Mouse (Mus musculus) limb, embryonic 14.5 days (tissue): ENCODE measurements around the gene Tap1. TPM values are rescaled to one million over a fixed set of nuclear protein-coding genes. Genes with fewer than 3 reads are reported as not detected.
"Not testable (repeated sequence)": the region's sequence is repeated elsewhere in the genome, so short reads cannot be mapped to it uniquely, and the experiment has no call there.

ENCODE experiments used
- ATAC-seq: fragments of 200-750 bp; cut with Nextera tagmentation; 2 replicates; pipeline ENCODE4 v1.8.0; 2017; ENCODE audit warnings: low read depth, moderate number of reproducible peaks, moderate TSS enrichment; ENCODE audit not compliant: low FRiP score
- DNase-seq: peaks from one replicate; pipeline ENCODE4 v3.0.0-alpha.2; 2015; ENCODE audit warnings: low spot score
- H3K27ac ChIP-seq: fragments of 300-500 bp; sonication (generic); replicated peaks from 2 replicates; pipeline ENCODE4 v1.5.1; 2014; ENCODE audit warnings: low read depth, mild to moderate bottlenecking, low read length, moderate library complexity, mixed read lengths
- H3K27me3 ChIP-seq: fragments of 300-500 bp; sonication (generic); 2 replicates; pipeline ENCODE4 v1.6.1; 2014; ENCODE audit warnings: low read length, mixed read lengths; ENCODE audit not compliant: control insufficient read depth, insufficient read depth
- H3K36me3 ChIP-seq: fragments of 300-500 bp; sonication (generic); 2 replicates; pipeline ENCODE4 v1.6.1; 2014; ENCODE audit warnings: mild to moderate bottlenecking, low read length, moderate library complexity, mixed read lengths; ENCODE audit not compliant: control insufficient read depth, insufficient read depth
- H3K4me1 ChIP-seq: fragments of 300-500 bp; sonication (generic); 2 replicates; pipeline ENCODE4 v1.6.1; 2014; ENCODE audit warnings: antibody characterized with exemption, low read length, mixed read lengths; ENCODE audit not compliant: control insufficient read depth, insufficient read depth
- H3K4me2 ChIP-seq: fragments of 300-500 bp; sonication (generic); replicated peaks from 2 replicates; pipeline ENCODE4 v1.6.1; 2014; ENCODE audit warnings: low read depth, mild to moderate bottlenecking, low read length, moderate library complexity; ENCODE audit not compliant: severe bottlenecking
- H3K4me3 ChIP-seq: fragments of 300-500 bp; sonication (generic); replicated peaks from 2 replicates; pipeline ENCODE4 v1.5.1; 2014; ENCODE audit warnings: low read length
- H3K9ac ChIP-seq: fragments of 300-500 bp; sonication (generic); 2 replicates; pipeline ENCODE4 v1.6.1; 2014; ENCODE audit warnings: mild to moderate bottlenecking, low read depth, low read length, moderate library complexity; ENCODE audit not compliant: severe bottlenecking
- H3K9me3 ChIP-seq: fragments of 300-500 bp; sonication (generic); 2 replicates; pipeline ENCODE4 v1.6.1; 2016; ENCODE audit warnings: low read length; ENCODE audit not compliant: control insufficient read depth
- POLR2A ChIP-seq: fragments of 200-500 bp; IDR thresholded peaks from 2 replicates; pipeline ENCODE4 v1.8.0; 2012; ENCODE audit warnings: inconsistent platforms, mild to moderate bottlenecking, moderate library complexity, borderline replicate concordance; ENCODE audit not compliant: insufficient read depth, insufficient read length; ENCODE audit errors: extremely low read depth
- WGBS: fragments of 180-500 bp; shearing (Covaris S2); extraction: QIAGEN DNeasy Blood & Tissue Kit; methylation state at CpG from one replicate; pipeline ENCODE4 v1.1.7; 2014; 5-methylcytosine and 5-hydroxymethylcytosine counted together
- polyA plus RNA-seq, 2 experiments: library from polyadenylated mRNA; depleted of rRNA in 1 of 2; stranded (reverse) in 1 of 2; unstranded in 1 of 2; fragments of >200 nt; fragmentation: Nextera tagmentation in 1 of 2; extraction: Ambion mirVana in 1 of 2; gene quantifications; 2 replicates each; pipeline versions ENCODE4 v1.2.1 to v1.2.3; 2012 to 2014

Gene Tap1
- polyA plus RNA-seq, 2 experiments = 11.2 to 12.1 TPM

DNA sequence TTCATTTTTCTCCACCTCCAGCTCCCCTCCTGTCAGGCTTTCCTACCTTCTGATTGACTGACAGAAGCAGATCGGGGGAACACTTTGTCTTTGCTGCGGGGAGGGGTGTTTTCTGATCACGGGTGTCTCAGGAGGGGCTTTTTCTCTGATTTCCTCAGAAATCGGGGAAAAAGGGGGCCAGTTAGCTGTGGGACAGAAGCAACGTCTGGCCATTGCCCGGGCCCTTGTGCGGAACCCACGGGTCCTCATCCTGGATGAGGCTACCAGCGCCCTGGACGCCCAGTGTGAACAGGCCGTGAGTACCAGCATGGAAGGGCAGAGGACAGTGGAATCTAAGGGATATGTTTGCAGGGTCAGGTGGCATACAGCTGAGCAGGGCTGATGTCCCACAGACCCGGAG lies 27.8 kb downstream of the Tap1 start:
- WGBS = 86% methylated on average over 12 of the region's 12 CpGs

DNA sequence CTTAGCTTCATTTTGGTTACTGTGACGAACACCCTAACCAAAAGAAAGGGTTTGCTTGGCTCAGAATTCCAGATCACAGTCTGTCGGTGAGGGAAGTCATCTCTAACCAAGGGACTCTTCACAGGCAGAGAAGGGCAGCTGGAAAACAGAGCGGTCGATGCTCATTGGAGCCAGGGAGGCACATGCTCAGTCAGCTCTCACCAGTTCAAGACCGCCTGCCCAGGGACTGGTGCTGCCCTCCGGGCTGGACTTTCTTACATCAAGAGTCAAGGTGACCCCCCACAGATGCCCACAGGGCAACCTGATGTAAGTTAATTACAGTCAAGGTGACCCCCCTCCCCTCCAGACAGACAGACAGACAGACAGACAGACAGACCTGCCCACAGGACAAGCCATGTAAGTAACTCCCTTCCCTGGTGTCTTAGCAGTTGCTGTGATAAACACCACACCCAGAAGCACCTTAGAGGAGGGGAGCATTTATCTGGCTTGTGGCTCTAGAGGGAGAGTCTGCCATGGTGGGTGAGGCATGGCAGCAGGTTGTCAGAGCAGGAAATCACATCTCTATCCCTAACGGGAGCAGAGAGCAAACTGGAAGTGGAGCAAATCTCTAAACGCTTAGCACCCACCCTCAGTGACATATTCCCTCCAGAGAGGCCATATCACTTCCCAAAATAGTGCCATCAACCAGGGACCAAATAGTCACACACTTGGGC lies 30.0 kb downstream of the Tap1 start:
- Histone ChIP-seq H3K27ac (no peak overlapping the region), H3K9me3 (no peaks in the 10 kb centered on the region), H3K27me3 (peaks cover 21% of the 10 kb centered on the region), H3K4me3 (no peak overlapping the region), H3K4me1 (no peaks in the 10 kb centered on the region), H3K36me3 (no peaks in the 10 kb centered on the region), H3K9ac (no peak overlapping the region), H3K4me2 (no peak overlapping the region)
- 78% methylated on average over 8 of the region's 8 CpGs for WGBS
- ATAC-seq = no peak
- DNase-seq = no peak
- TF ChIP-seq POLR2A = no peak

More for the DNA sequence above, 27.8 kb downstream of the Tap1 start:
- no peaks in the 10 kb centered on the region for H3K4me1 ChIP-seq
- TF ChIP-seq POLR2A = no peak
- no peaks in the 10 kb centered on the region for H3K36me3 ChIP-seq
- no peaks in the 10 kb centered on the region for H3K9me3 ChIP-seq
- ATAC-seq = no peak
- no peak overlapping the region for H3K9ac ChIP-seq
- no peak overlapping the region for H3K27ac ChIP-seq
- no peak overlapping the region for H3K4me3 ChIP-seq
- no peak for DNase-seq
- peaks cover 41% of the 10 kb centered on the region for H3K27me3 ChIP-seq
- no peak overlapping the region for H3K4me2 ChIP-seq

DNA sequence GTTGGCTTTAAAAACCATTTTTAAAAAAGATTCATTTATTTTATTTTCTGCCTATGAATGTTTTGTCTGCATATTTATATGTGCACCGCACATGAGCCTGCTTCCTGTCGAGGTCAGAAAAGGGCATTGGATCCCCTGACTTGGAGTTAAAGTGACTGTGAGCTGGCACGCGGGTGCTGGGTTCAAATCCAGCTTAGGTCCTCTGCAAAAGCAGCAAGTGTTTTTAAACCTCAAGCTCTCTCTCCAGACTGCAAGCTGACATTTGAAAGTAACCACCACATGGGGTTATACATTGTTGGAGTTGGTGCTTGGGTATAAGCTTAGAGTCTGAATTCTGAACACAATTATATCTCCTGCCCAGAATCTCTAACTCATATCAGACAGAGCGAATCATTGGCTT lies 30.6 kb downstream of the Tap1 start:
- ATAC-seq (no peak), DNase-seq (no peak)
- 87% methylated on average over 5 of the region's 5 CpGs for WGBS
- Histone ChIP-seq H3K4me1 (no peaks in the 10 kb centered on the region), H3K4me2 (no peak overlapping the region), H3K36me3 (no peaks in the 10 kb centered on the region), H3K27ac (no peak overlapping the region), H3K27me3 (peaks cover 16% of the 10 kb centered on the region), H3K4me3 (no peak overlapping the region), H3K9me3 (no peaks in the 10 kb centered on the region), H3K9ac (no peak overlapping the region)
- TF ChIP-seq POLR2A = no peak

DNA sequence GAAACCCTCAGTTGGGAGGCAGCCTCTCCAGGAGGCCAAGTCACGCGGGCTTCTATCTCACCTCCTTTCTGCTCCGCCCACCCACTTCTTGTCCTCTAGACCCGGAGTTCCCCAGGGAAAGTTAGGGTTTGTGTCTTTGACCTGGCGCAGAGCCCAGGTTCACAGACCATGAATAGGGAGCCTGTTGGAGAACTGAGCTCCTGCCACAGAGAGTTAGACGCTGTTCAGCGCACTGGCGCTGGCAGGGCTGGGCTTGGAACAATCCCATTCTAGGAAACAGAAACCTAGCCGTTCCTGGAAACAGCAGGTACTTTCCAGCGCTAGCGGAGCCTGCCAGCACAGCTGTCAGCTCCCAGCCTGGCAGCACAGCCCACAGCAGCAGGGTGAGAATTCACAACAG lies 31.3 kb downstream of the Tap1 start:
- H3K36me3 ChIP-seq = no peaks in the 10 kb centered on the region
- no peak overlapping the region for H3K9ac ChIP-seq
- H3K27ac ChIP-seq = no peak overlapping the region
- WGBS = 77% methylated on average over 11 of the region's 11 CpGs
- H3K9me3 ChIP-seq = no peaks in the 10 kb centered on the region
- no peak overlapping the region for H3K4me2 ChIP-seq
- peaks cover 11% of the 10 kb centered on the region; the same call in 1 of the 2 replicates for H3K27me3 ChIP-seq
- no peak overlapping the region for H3K4me3 ChIP-seq
- ATAC-seq = no peak
- TF ChIP-seq POLR2A = no peak
- DNase-seq = no peak
- no peaks in the 10 kb centered on the region for H3K4me1 ChIP-seq

DNA sequence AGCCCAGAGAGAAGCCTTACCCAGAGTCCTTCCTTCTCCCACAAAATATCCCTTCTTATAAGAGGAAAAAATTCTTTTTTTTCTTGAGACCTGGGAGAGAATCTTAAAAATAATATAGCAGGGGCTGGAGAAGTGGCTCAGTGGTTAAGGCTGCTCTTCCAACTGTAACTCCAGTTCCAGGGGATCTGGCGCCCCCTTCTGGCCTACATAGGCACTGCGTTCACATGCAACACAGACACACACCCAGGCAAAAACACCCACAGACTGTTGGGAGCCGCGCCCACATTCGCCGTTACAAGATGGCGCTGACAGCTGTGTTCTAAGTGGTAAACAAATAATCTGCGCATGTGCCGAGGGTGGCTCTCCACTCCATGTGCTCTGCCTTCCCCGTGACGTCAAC lies 31.7 kb downstream of the Tap1 start:
- H3K27me3 ChIP-seq, H3K36me3 ChIP-seq, H3K4me3 ChIP-seq, H3K9me3 ChIP-seq, ATAC-seq, DNase-seq, H3K9ac ChIP-seq, H3K4me2 ChIP-seq, H3K27ac ChIP-seq, H3K4me1 ChIP-seq: not testable (repeated sequence)
- 85% methylated on average over 7 of the region's 11 CpGs for WGBS

DNA sequence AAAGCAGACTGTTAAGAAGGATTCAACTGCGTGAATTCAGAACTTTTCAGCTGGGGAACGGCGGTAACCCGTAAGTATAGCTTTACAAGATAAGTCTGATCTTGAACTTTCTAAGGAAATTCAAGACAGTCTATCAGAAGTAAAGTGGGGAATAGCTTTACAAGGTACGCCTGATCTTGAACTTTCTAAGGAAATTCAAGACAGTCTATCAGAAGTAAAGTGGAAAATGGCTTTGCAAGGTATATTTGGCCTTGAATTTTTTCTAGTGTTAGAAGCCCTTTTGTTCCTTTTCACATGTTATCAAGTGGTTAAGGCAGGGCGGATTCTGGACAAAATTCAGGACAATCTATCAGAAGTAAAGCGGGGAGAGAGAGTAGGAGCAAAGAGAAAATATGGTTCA lies 32.4 kb downstream of the Tap1 start:
- H3K9ac ChIP-seq, ATAC-seq, H3K27ac ChIP-seq, H3K4me3 ChIP-seq, H3K36me3 ChIP-seq, H3K27me3 ChIP-seq, H3K9me3 ChIP-seq, DNase-seq, H3K4me2 ChIP-seq, H3K4me1 ChIP-seq: not testable (repeated sequence)
- WGBS = 95% methylated on average over 3 of the region's 7 CpGs

DNA sequence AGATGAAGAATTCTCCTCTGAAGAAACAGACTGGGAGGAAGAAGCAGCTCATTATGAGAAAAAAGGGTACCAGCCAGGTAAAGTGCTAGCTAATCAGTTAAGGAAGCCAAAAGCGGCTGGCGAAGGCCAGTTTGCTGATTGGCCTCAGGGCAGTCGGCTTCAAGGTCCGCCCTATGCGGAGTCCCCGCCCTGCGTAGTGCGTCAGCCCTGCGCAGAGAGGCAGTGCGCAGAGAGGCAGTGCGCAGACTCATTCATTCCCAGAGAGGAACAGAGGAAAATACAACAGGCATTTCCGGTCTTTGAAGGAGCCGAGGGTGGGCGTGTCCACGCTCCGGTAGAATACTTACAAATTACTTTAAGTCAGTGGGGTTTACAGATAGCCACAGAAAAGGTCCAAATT lies 33.0 kb downstream of the Tap1 start:
- not testable (repeated sequence) for H3K36me3 ChIP-seq, ATAC-seq
- no CpG with 5 or more reads among the region's 16 CpGs for WGBS

More for the DNA sequence above, 33.0 kb downstream of the Tap1 start:
- H3K9ac ChIP-seq, H3K4me1 ChIP-seq, DNase-seq, H3K9me3 ChIP-seq, H3K4me3 ChIP-seq, H3K4me2 ChIP-seq, H3K27ac ChIP-seq, H3K27me3 ChIP-seq: not testable (repeated sequence)
